ENCODE assay signal across 9 mouse cellular contexts in genomic region chr5:124777178-124777709, GRCm38 (mm10). TPM values are rescaled to one million over a fixed set of nuclear protein-coding genes. Genes with fewer than 3 reads are reported as not detected.
A peak's percentile ranks its signal among the peaks of the same experiment; 100 is the strongest.
DNase-seq lines count a peak whose midpoint lies in the region; ATAC-seq and TF ChIP-seq lines count a peak whose summit lies in the region.
"Had no signal": no experiment of that assay in that cellular context is flagged by ENCODE, and none has a peak within 500 bp of the region (broad histone marks: within the 10 kb centered on the region; RNA-seq: fewer than 3 reads in every experiment).

No protein-coding gene starts in this region.

- 54% methylated on average over 6 of the region's 6 CpGs for WGBS in lung, adult 2 months

- H3K4me1 ChIP-seq in lung, adult 2 months (ENCODE audit: control insufficient read depth, insufficient read depth, low read length), result no peaks in the 10 kb centered on the region
- H3K4me1 ChIP-seq in testis, adult 2 months (ENCODE audit: control insufficient read depth, insufficient read depth, low read length), result no peaks in the 10 kb centered on the region

- H3K27ac ChIP-seq in testis, adult 2 months (ENCODE audit: control insufficient read depth, insufficient read depth, low read depth, low read length), result no peak overlapping the region
- H3K27ac ChIP-seq: macrophage had no signal

- peak; percentile 79 for DNase-seq in CD4-positive, CD25-positive, alpha-beta regulatory T cell, adult 2 months (ENCODE audit: low read depth, low spot score)
- peak; percentile 38 for DNase-seq in 3134 (ENCODE audit: extremely low read depth, insufficient read length, low spot score)
- DNase-seq in adrenal gland, postnatal 25 days, result peak; percentile 70
- DNase-seq in embryo, embryonic 9.5 days (ENCODE audit: extremely low spot score), result peak; percentile 10
- DNase-seq in kidney, postnatal 36 days, result peak; percentile 12 to 68
- peak; percentile 26 for DNase-seq in lung, adult 2 months

- H3K27me3 ChIP-seq in testis, adult 2 months (ENCODE audit: control insufficient read depth, insufficient read depth, low read length), result no peaks in the 10 kb centered on the region

- no peak overlapping the region for H3K4me3 ChIP-seq in lung, adult 2 months (replicated peaks; ENCODE audit: extremely low read depth, low read depth, low read length)
- no peak overlapping the region for H3K4me3 ChIP-seq in testis, adult 2 months (ENCODE audit: control insufficient read depth, low read depth, low read length)

- no peak for TF ChIP-seq POLR2A in lung, adult 2 months (IDR thresholded peaks at IDR 0.05; ENCODE audit: borderline replicate concordance, extremely low read depth, low read depth, low read length)
- TF ChIP-seq POLR2A in testis, adult 2 months (IDR thresholded peaks at IDR 0.05; ENCODE audit: control insufficient read depth, low read depth, low read length), result no peak

- no peaks in the 10 kb centered on the region for H3K36me3 ChIP-seq in testis, adult 2 months (ENCODE audit: control insufficient read depth, insufficient read depth, low read length)

- peak; percentile 71 for TF ChIP-seq CTCF in lung, adult 2 months (IDR thresholded peaks at IDR 0.05; ENCODE audit: insufficient read depth, low read length)
- TF ChIP-seq CTCF in testis, adult 2 months (IDR thresholded peaks at IDR 0.05; ENCODE audit: control insufficient read depth, insufficient read depth, insufficient replicate concordance, low read depth, low read length), result peak; percentile 93; the same call in 1 of the 2 replicates

- ATAC-seq in CD4-positive, CD25-positive, alpha-beta regulatory T cell, adult 4 months, result no peak

RNA-seq across cellular contexts. Expression of gene Dnah10, which starts 52.4 kb away (rescaled TPM):
- polyA plus RNA-seq in CD4-positive, CD25-positive, alpha-beta regulatory T cell, adult 4 months (2017; shearing (Covaris generic)), result under 1 TPM in 1 of 2 experiments, not detected in 1; 0.10 TPM
- total RNA-seq in adrenal gland, postnatal 25 days (2021), result 3.2 and 3.4 TPM in 2 replicates
- polyA plus RNA-seq in lung, adult 2 months (2012; rRNA removed), result 4.6 and 6.5 TPM in 2 replicates
- 16.2 and 16.3 TPM in 2 replicates for polyA plus RNA-seq in testis, adult 2 months (2012; rRNA removed)
- polyA plus RNA-seq: macrophage had no signal

Comparison
In these comparisons a context has a peak if more than half of its experiments do, and no peak if none do; other contexts are left out.
1. DNase-seq: peak in every context shown above with its lines; median percentile 79 in CD4-positive, CD25-positive, alpha-beta regulatory T cell, adult 2 months; 70 in adrenal gland, postnatal 25 days; 40 in kidney, postnatal 36 days; 38 in 3134; 26 in lung, adult 2 months; 10 in embryo, embryonic 9.5 days.